Mouse (Mus musculus) hindbrain, embryonic 12.5 days (tissue): Measurements from ENCODE around the gene Relt. TPM values are rescaled to one million over a fixed set of nuclear protein-coding genes. Genes with fewer than 3 reads are reported as not detected.
A peak's percentile ranks its signal among the peaks of the same experiment; 100 is the strongest.

Experiments
- ATAC-seq: fragments of 200-750 bp; cut with Nextera tagmentation; 2 replicates; pipeline ENCODE4 v1.8.0; 2017; ENCODE audit warnings: moderate TSS enrichment; ENCODE audit not compliant: low FRiP score
- H3K27ac ChIP-seq: fragments of 300-500 bp; sonication (generic); 2 replicates; pipeline ENCODE4 v1.5.1; 2016; ENCODE audit warnings: mild to moderate bottlenecking
- H3K27me3 ChIP-seq: fragments of 300-500 bp; sonication (generic); 2 replicates; pipeline ENCODE4 v1.6.1; 2016; ENCODE audit warnings: mild to moderate bottlenecking
- H3K36me3 ChIP-seq: fragments of 300-500 bp; sonication (generic); 2 replicates; pipeline ENCODE4 v1.6.1; 2016; ENCODE audit warnings: mild to moderate bottlenecking
- H3K4me1 ChIP-seq: fragments of 300-500 bp; sonication (generic); 2 replicates; pipeline ENCODE4 v1.6.1; 2016
- H3K4me2 ChIP-seq: fragments of 300-500 bp; sonication (generic); replicated peaks from 2 replicates; pipeline ENCODE4 v1.6.1; 2016; ENCODE audit warnings: mild to moderate bottlenecking
- H3K4me3 ChIP-seq: fragments of 300-500 bp; sonication (generic); 2 replicates; pipeline ENCODE4 v1.5.1; 2016; ENCODE audit warnings: mild to moderate bottlenecking
- H3K9ac ChIP-seq: fragments of 300-500 bp; sonication (generic); 2 replicates; pipeline ENCODE4 v1.6.1; 2016; ENCODE audit warnings: mild to moderate bottlenecking, moderate library complexity
- H3K9me3 ChIP-seq: fragments of 300-500 bp; sonication (generic); replicated peaks from 2 replicates; pipeline ENCODE4 v1.6.1; 2016; ENCODE audit warnings: mild to moderate bottlenecking
- WGBS: fragments of 180-500 bp; shearing (Covaris S2); methylation state at CpG from one replicate; pipeline ENCODE4 v1.1.7; 2016; 5-methylcytosine and 5-hydroxymethylcytosine counted together
- polyA plus RNA-seq: library from polyadenylated mRNA; unstranded; fragments of >200 nt; fragmentation: Nextera tagmentation; extraction: Ambion mirVana; gene quantifications from 2 replicates; pipeline ENCODE4 v1.2.1, GENCODE M21; 2016

Gene Relt
- polyA plus RNA-seq, 1 experiment from 2014 or later, result 3.6 TPM

- WGBS, result 84% methylated on average over 5 of the region's 5 CpGs
- Histone ChIP-seq H3K4me2 (no peak overlapping the region), H3K27me3 (no peaks in the 10 kb centered on the region), H3K9me3 (no peaks in the 10 kb centered on the region), H3K36me3 (peaks cover 33% of the 10 kb centered on the region), H3K4me1 (no peaks in the 10 kb centered on the region), H3K4me3 (no peak overlapping the region), H3K9ac (no peak overlapping the region), H3K27ac (no peak overlapping the region)
- no peak for ATAC-seq
Measured at GRCm38 (mm10) chr7:100871892-100872291, 8.6 kb upstream of the Relt start.

GRCm38 (mm10) chr7:100871355-100871754 lies 8.1 kb upstream of the Relt start:
- peaks cover 27% of the 10 kb centered on the region for H3K36me3 ChIP-seq
- no peak overlapping the region for H3K27ac ChIP-seq
- 90% methylated on average over 4 of the region's 4 CpGs for WGBS
- H3K4me3 ChIP-seq, result no peak overlapping the region
- no peaks in the 10 kb centered on the region for H3K9me3 ChIP-seq
- H3K4me2 ChIP-seq, result no peak overlapping the region
- ATAC-seq, result no peak
- H3K4me1 ChIP-seq, result no peaks in the 10 kb centered on the region
- no peak overlapping the region for H3K9ac ChIP-seq
- H3K27me3 ChIP-seq, result no peaks in the 10 kb centered on the region

GRCm38 (mm10) chr7:100869877-100870629 lies 6.8 kb upstream of the Relt start:
- ATAC-seq, result no peak
- no peak overlapping the region for H3K4me2 ChIP-seq
- no peak overlapping the region for H3K9ac ChIP-seq
- 89% methylated on average over 8 of the region's 8 CpGs for WGBS
- H3K36me3 ChIP-seq, result peaks cover 25% of the 10 kb centered on the region
- H3K9me3 ChIP-seq, result no peaks in the 10 kb centered on the region
- no peaks in the 10 kb centered on the region for H3K4me1 ChIP-seq
- H3K4me3 ChIP-seq, result no peak overlapping the region
- H3K27ac ChIP-seq, result no peak overlapping the region
- no peaks in the 10 kb centered on the region for H3K27me3 ChIP-seq

- peaks cover 15% of the 10 kb centered on the region for H3K36me3 ChIP-seq
- no peaks in the 10 kb centered on the region for H3K4me1 ChIP-seq
- no peak overlapping the region for H3K9ac ChIP-seq
- no peak overlapping the region for H3K4me3 ChIP-seq
- no peak overlapping the region for H3K4me2 ChIP-seq
- ATAC-seq, result no peak
- H3K27ac ChIP-seq, result no peak overlapping the region
- 69% methylated on average over 4 of the region's 4 CpGs for WGBS
- H3K9me3 ChIP-seq, result no peaks in the 10 kb centered on the region
- H3K27me3 ChIP-seq, result no peaks in the 10 kb centered on the region
Measured at GRCm38 (mm10) chr7:100868551-100868950, 5.3 kb upstream of the Relt start.

GRCm38 (mm10) chr7:100867561-100867960 lies 4.3 kb upstream of the Relt start:
- no peak overlapping the region for H3K27ac ChIP-seq
- H3K4me2 ChIP-seq, result no peak overlapping the region
- 59% methylated on average over 2 of the region's 2 CpGs for WGBS
- no peak overlapping the region for H3K4me3 ChIP-seq
- H3K9me3 ChIP-seq, result no peaks in the 10 kb centered on the region
- peaks cover 5% of the 10 kb centered on the region for H3K36me3 ChIP-seq
- no peaks in the 10 kb centered on the region for H3K27me3 ChIP-seq
- no peak overlapping the region for H3K9ac ChIP-seq
- H3K4me1 ChIP-seq, result no peaks in the 10 kb centered on the region
- ATAC-seq, result no peak

- WGBS, result 10% methylated on average over 3 of the region's 3 CpGs
Measured at GRCm38 (mm10) chr7:100866675-100867074, 3.4 kb upstream of the Relt start.

GRCm38 (mm10) chr7:100862353-100862752 lies 893 bp downstream of the Relt start:
- 9% methylated on average over 4 of the region's 4 CpGs for WGBS
- peaks cover 11% of the 10 kb centered on the region for H3K4me1 ChIP-seq
- peak overlapping the region; percentile 76 for H3K9ac ChIP-seq
- 0 out of 2 replicates have a peak, but pooled peaks have one; percentile 0 for ATAC-seq
- H3K4me3 ChIP-seq, result peak overlapping the region; percentile 77
- no peaks in the 10 kb centered on the region for H3K36me3 ChIP-seq
- no peaks in the 10 kb centered on the region for H3K27me3 ChIP-seq
- no peaks in the 10 kb centered on the region for H3K9me3 ChIP-seq
- peak overlapping the region; percentile 95 for H3K4me2 ChIP-seq
- H3K27ac ChIP-seq, result no peak overlapping the region

More at GRCm38 (mm10) chr7:100866675-100867074, 3.4 kb upstream of the Relt start:
- no peaks in the 10 kb centered on the region for H3K36me3 ChIP-seq
- no peaks in the 10 kb centered on the region for H3K9me3 ChIP-seq
- H3K9ac ChIP-seq, result no peak overlapping the region
- no peak overlapping the region for H3K4me2 ChIP-seq
- no peak overlapping the region for H3K4me3 ChIP-seq
- no peak for ATAC-seq
- H3K4me1 ChIP-seq, result peaks cover 8% of the 10 kb centered on the region
- no peak overlapping the region for H3K27ac ChIP-seq
- H3K27me3 ChIP-seq, result no peaks in the 10 kb centered on the region

GRCm38 (mm10) chr7:100861209-100861608 lies 2.0 kb downstream of the Relt start:
- H3K27ac ChIP-seq, result no peak overlapping the region
- peaks cover 14% of the 10 kb centered on the region for H3K4me1 ChIP-seq
- H3K4me2 ChIP-seq, result no peak overlapping the region
- no peaks in the 10 kb centered on the region for H3K27me3 ChIP-seq
- ATAC-seq, result no peak
- WGBS, result 93% methylated on average over 5 of the region's 5 CpGs
- H3K36me3 ChIP-seq, result no peaks in the 10 kb centered on the region
- H3K9me3 ChIP-seq, result no peaks in the 10 kb centered on the region
- H3K4me3 ChIP-seq, result no peak overlapping the region
- H3K9ac ChIP-seq, result no peak overlapping the region

GRCm38 (mm10) chr7:100860450-100860849 lies 2.8 kb downstream of the Relt start:
- H3K4me3 ChIP-seq, result no peak overlapping the region
- no peaks in the 10 kb centered on the region for H3K9me3 ChIP-seq
- H3K36me3 ChIP-seq, result no peaks in the 10 kb centered on the region
- no peak overlapping the region for H3K27ac ChIP-seq
- no peak overlapping the region for H3K9ac ChIP-seq
- no peak overlapping the region for H3K4me2 ChIP-seq
- H3K4me1 ChIP-seq, result peaks cover 16% of the 10 kb centered on the region
- H3K27me3 ChIP-seq, result no peaks in the 10 kb centered on the region
- no peak for ATAC-seq
- 79% methylated on average over 3 of the region's 3 CpGs for WGBS

GRCm38 (mm10) chr7:100855795-100856573 lies 7.3 kb downstream of the Relt start:
- Histone ChIP-seq H3K9me3 (no peaks in the 10 kb centered on the region), H3K27ac (no peak overlapping the region), H3K9ac (no peak overlapping the region), H3K4me3 (no peak overlapping the region), H3K4me1 (peaks cover 30% of the 10 kb centered on the region), H3K4me2 (no peak overlapping the region), H3K36me3 (no peaks in the 10 kb centered on the region), H3K27me3 (no peaks in the 10 kb centered on the region)
- WGBS, result 71% methylated on average over 5 of the region's 5 CpGs
- no peak for ATAC-seq

GRCm38 (mm10) chr7:100855300-100855699 lies 7.9 kb downstream of the Relt start:
- H3K27ac ChIP-seq, result no peak overlapping the region

GRCm38 (mm10) chr7:100854861-100855260 lies 8.4 kb downstream of the Relt start:
- no peaks in the 10 kb centered on the region for H3K9me3 ChIP-seq
- H3K27me3 ChIP-seq, result no peaks in the 10 kb centered on the region
- H3K9ac ChIP-seq, result no peak overlapping the region
- H3K36me3 ChIP-seq, result no peaks in the 10 kb centered on the region
- no peak for ATAC-seq
- WGBS, result 72% methylated on average over 5 of the region's 5 CpGs
- no peak overlapping the region for H3K27ac ChIP-seq
- peaks cover 30% of the 10 kb centered on the region for H3K4me1 ChIP-seq
- H3K4me3 ChIP-seq, result no peak overlapping the region
- no peak overlapping the region for H3K4me2 ChIP-seq

More at GRCm38 (mm10) chr7:100855300-100855699, 7.9 kb downstream of the Relt start:
- Histone ChIP-seq H3K4me2 (no peak overlapping the region), H3K4me3 (no peak overlapping the region), H3K36me3 (no peaks in the 10 kb centered on the region), H3K4me1 (peaks cover 30% of the 10 kb centered on the region), H3K9ac (no peak overlapping the region), H3K9me3 (no peaks in the 10 kb centered on the region), H3K27me3 (no peaks in the 10 kb centered on the region)
- WGBS, result 47% methylated on average over 4 of the region's 4 CpGs
- ATAC-seq, result no peak
